Mouse (Mus musculus) layer of hippocampus, adult 9-10 months (tissue): ENCODE measurements around the gene Pou3f3.

ENCODE experiments used
- DNase-seq: peaks from one replicate; pipeline ENCODE4 v3.0.0; 2022; ENCODE audit warnings: low spot score

The Pou3f3 gene

DNA sequence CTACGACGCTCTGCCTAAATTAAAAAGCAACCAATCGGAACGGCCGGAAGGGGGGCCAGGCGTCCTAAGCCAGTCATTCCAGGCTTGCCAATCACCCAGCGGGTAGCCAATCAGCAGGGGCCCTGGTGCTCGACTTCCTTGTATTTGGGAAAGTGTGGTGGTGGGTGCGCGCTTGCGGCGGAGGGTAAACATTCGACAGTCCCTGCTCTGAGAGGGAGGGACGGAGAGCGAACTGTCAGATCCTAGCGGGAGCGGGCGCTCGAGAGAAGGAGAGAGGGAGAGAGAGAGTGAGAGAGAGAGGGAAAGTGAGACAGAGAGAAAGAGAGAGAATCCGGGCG, at the start of gene Pou3f3:
Gene Pou3f3 (plus strand): TSS at position 191 of the 338 bp plus-strand sequence.
- DNase-seq, result peak; percentile 83

DNA sequence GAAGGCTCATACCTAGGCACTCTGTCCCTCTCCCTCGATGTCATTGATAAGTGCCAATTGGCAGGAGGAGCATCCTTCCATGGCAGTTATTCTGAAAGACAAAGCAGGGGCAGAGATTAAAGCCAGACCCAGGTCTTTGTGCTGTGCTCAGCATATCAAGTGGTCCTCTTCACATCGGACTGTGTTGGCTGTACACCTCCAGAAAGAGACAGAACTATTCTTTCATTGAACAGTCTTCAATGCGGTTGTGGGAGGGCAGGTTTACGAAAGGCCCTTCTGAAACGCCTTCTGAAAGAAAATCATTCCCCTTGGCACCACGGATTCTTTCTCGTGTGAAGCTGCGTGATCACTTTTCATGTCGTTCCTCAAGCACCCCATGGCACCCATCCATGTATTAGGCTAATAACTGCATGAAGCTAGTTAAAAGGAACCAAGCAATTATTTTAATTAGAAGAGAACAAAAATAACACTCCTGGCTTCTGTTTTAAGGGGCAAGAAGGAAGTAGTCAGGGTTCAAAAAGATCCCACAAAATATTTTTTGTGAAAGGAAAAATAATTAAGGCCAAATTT, 47.1 kb upstream of the Pou3f3 start:
- DNase-seq, result no peak

DNA sequence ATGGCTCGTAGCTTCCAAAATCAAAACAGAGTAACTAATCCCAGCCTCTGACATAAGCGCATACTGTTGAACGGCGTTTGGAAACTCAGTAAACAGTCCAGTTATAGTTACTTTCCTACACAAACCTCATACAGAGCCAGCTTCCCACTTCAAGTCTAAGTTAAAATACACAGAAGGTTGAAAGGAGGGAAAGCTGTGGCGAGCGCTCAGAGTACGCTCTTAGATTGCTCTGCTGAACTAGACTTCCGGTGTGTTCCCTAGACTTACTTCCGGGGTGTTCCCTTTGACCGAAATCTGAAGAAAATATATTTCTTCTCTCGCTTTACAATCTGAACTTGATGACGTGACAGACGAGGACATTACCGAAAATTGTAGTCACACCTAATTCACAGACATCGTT, 44.1 kb upstream of the Pou3f3 start:
- no peak for DNase-seq

DNA sequence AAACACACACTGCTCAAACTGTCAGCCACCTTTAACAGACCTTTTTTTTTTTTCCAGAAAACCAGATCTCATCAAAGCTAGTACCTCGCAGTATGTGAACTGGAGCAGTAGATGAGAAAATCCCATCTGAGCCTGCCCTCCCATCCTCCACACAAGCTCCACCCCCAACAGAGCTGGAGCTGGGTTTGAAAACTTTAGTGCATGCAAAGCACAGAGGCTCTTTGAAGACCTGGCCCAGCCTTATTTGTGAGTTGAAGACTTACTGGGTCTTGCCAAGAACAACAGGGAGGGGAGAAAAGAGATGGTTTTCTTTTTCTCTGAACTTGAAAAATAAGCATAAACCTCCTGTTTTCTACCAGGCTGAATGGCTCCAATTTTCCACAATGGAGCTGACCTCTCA, 28.0 kb upstream of the Pou3f3 start:
- no peak for DNase-seq

DNA sequence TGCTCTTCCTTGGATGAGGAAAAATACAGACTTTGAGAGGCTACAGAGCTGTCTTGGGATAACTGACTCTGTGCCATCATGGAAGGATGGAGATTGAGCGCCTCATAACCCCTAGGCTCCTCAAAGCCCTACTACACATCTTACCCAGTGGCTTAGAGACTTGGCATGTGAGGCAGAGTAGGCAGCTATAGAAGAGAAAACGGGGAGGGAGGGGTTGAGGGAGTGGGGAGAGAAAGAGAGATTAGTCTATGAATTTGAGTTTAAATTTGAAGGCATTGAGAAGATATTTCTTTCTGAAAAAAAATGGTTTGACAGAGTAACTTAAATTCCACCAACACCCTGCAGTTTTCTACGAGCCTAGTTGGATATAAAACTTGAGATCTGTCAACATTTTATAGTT, 14.9 kb upstream of the Pou3f3 start:
- DNase-seq, result no peak

DNA sequence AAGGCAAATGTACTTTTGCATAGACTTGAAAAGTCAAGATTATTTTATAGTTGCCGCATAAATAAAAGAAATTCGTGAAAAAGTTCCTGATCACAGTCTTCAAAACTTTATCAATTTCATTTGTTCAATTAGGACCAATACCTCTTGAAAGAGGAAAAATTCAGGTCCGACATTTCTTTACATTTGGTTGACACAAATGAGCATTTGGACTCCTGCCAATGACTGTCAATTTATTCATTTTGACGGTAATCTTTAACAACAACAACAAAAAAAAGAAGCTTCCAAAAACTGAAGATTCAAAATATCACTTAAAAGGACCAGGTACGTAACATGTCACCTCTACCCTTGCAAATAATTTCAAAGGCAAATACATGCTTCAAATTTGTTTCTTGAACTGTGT, 13.8 kb upstream of the Pou3f3 start:
- DNase-seq, result no peak

DNA sequence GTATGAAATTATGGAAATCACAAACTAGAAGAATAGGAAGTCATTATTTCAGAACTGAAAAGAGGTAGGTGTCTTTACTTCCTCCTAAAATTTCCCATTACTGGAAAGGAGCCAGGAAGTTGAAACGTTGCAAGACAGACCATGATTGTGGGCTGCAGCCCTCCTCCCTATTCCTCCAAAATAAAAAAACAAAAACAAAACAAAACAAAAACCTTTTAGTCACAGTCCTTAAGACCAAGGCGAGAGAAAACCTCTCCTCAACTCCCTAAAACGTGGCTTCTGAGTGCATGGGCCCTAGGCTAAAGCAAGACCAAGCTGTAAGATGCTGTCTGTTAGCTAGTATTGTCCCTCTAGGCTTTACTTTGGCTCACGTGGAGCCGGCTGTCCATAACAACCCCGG, 11.7 kb upstream of the Pou3f3 start:
- DNase-seq, result no peak

DNA sequence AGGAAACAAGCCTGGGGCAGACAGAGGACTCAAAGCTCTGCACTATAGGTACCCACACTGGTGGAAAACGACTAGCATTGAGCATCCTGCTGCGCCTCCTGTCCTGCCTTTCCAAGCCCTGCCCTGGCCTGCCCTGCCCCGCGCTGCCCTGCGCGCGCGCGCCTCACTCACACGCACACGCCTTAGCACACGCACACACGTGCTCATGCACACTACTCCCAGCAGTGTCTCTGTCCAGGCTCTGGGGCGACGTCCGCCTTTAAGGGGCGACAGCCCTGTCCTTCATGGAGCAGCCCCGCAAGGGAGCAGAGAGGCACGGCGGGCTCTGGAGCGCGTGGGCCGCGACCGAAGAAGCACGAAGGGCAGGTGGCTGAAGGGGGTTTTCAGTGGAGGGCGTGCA, 11.2 kb upstream of the Pou3f3 start:
- no peak for DNase-seq

DNA sequence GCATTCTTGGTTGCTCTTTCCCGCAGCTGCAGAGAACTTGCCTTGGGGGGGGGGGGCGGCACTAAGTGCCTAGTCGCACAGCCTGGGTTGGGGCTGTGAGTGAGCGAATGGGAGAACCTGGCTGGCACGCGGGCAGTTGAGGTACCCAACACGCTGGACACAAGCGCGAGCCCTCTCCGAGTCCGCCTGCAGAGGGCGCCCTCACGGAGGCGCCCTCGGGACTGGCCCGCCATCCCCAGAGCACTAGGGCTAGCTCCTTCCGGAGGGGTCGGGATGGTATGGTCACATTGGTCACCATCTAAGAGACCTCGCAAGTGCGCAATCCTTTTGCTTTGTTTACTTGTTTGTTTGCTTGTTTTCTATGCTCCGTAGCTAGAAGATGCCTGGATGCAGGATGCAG, 10.8 kb upstream of the Pou3f3 start:
- DNase-seq, result no peak

DNA sequence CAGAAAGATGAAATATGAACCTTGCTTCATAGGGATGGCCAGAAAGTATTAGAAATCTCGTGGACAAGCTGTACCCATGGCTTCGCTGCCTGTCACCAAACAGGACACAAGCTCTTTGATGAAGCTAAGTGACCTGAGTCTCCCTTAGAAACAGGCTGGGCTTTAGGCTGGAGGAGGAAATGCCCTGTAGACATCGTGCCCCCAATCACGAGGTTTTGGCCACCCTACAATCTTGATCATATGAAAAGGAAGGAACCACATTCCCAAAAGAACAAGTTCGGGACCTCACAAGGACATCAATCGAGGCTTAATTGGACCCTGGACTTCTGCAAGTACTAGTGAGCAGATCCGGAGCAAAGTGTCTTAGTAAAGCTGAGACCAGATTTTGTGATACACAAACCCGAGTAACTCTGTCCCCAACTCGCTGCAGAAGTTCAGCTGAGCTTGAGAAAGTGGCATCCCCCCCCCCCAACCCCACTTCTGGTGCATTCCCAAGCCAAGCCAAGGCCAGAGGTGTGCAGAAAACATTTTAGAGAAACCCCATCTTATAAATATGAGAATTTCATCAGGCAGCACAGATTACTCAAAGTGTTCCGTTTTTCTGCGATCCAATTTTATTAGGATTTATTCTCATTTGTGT, 10.1 kb upstream of the Pou3f3 start:
- no peak for DNase-seq

DNA sequence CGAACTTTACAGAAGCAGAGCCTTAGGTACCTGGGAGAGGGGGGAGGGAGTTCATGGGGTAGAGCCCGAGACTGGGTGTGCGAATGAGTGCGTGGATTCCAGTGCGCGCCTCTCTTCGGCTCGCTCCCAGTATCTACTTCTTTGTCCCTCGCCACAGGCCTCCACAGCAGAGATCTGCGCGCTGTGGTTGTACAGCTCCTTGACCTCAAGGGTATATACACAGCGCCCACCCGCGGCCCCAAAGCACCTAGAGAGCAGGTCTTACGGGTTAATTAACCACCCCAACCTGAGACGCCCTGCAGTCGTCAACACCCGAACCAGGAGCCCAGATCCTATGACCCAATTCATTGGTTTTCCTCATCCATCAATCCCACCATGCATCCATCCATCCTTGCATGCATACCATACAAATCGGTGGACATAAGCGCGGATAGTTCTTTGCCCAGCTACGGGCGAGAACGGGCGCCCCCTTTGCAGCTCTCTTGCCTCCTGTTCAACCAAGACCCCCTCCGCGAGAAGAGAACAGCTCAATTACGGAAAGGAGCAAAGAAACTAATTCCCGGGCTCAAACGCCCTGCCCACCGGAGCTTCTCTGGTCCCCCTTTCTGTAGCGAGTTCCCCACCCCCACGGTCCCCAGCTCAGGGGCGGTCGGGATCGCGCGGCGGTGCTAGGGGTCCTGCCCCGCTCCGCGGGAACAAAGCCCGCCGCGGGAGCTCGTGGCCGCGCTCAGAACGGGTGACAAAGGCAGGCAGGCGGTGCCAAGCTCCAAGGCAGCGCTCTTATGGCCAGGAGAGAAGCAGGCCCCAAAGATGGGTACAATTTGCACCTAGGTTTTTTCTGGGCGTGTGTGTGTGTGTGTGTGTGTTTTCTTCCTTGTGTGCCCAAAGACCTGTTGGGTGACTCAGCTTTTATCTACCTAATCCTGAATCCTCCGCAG, 9.1 kb upstream of the Pou3f3 start:
- DNase-seq, result no peak

DNA sequence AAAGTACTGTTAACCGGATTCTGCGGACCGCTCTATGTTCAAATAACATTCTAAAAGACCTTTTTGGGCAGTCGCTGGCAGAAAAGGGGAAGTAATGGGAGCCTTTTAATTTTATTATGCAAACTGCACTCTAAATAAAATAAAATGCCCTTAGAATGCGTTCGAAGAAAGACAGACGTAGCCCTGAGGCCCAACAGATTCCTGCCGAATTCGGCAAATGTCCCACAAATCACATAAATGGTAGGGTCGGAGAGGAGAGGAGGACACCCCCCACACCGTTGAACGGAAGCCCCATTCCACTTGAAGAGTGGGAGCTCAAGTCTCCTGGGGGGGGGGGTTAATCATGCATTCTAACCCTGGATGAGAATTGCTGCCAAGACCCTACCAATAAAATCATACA, 8.3 kb upstream of the Pou3f3 start:
- DNase-seq, result no peak

DNA sequence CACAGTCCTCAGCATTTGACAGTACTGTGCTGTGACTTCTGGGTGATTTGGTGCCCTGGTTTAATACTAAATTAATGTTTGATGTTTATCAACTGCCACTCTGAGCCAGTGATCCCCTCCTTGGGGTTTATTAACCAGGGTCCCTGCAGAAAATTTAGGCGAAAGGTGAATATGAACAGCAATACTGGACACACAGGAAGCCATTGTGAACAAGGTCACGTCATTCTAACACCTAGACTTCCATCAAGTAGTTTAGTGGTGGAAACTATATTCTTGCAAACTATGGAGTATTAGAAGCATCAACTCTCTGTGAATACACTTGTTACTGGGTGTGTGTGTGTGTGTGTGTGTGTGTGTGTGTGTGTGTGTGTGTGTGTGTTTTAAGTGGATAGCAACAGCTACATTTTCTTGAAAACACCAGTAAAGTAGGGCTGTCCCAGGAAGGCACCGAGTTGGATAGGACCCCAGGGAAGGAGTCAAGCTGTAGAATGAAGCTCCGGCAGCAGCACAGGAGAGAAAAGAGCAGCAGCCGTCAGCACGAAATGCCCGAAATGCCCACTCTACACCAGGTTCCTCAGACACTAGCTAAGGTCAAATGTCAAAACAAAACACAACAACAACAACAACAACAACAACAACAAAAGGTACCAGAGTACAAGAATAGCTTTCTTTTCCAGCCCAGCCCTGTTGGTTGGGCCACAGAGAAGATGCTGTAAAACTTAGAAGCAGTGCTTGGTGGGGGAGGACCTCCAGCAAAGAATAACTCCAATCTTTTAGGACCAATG, 7.6 kb upstream of the Pou3f3 start:
- DNase-seq, result no peak

DNA sequence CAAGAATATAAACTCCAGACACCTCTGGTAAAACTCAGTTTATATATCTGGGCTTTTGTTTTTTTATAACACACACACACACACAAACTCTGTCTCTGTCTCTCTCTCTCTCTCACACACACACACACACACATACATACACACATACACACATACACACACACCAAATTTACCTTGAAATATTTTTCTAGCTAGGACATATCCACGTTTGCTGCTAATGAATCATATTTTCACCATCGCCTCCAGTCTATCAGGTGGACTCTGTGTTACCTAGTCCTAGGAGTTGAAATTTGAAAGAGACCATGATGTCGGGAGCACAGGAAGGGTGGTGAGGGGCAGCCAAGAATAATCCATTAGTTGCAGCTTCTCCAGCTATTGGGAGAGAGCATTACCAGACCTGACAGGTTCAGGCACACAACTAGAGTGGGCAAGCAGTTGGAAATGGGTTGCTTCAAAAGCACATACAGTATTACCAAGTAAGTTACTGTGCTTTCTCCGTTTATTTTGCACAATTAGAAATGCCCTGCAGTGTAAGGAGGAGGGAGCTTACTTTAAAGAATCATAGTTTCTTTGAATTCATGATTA, 6.9 kb upstream of the Pou3f3 start:
- no peak for DNase-seq

DNA sequence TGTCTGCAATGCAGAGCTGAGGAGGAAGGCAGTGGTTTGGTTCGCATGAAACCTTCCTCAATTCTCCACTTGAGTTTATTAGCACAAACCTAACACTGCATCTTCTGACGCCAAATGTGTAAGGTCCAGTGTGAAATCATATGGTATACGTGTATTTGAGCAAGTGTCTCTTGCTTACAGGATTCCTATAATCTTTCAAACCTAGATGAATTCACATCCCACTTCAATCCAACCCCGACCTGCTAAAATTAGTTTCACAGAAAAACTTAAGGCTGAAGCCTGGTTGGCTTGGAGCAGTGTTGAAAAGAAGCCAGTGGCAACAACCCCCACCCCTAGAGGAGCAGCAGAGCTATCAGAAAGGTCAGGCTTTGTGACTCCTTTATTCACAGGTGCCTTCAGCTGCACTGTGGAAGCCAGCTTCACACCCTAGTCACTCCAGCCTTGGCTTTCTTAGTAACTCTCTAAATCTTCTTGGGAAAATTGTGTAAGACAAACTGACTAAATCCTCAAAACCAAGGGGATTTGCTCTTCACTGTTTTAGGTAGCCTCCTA, 5.5 kb upstream of the Pou3f3 start:
- DNase-seq, result no peak

DNA sequence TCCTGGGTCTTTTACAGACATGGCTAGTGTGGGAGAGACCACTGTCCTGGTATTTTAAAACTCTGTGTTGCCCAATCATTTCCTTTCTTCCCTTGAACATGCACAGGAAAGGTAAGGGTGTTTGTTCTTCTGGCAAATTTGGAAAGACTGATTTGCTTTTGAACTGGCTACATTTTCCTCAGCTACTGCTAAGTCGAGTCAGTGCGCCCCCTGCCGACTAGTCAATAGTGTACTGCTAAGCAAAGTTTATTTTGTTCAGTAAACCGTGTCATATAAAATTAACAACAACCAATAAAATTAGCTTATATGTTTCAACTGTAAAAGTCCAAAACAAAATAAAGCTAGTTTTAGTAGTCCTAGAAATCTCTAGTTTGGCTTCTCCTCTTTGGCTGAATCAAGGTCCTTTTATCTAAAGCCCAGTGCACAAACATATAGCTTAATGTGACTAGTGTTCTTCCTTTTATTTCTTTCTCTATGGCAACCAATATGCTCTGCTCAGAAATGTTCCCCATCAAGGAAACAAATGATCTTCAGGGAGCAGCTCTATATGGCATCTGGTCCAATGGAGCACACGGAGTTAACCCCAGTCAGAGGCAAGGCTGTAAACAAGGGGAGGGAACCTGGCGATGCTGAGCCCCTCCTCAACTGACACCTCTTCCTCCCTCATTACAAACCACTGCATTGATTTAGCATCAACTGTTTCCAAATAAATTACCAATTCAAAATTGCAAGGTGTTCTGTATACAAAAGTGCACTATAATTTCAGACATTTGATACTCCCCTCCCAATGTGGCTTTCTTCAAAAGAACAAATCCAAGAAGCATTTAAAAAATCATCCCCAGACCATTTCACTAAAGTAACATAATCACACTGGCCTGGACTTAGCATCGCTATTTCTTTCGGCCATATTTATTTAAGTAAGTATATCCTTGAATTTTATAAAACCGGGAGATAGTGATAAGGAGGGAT, 4.1 kb upstream of the Pou3f3 start:
- no peak for DNase-seq

DNA sequence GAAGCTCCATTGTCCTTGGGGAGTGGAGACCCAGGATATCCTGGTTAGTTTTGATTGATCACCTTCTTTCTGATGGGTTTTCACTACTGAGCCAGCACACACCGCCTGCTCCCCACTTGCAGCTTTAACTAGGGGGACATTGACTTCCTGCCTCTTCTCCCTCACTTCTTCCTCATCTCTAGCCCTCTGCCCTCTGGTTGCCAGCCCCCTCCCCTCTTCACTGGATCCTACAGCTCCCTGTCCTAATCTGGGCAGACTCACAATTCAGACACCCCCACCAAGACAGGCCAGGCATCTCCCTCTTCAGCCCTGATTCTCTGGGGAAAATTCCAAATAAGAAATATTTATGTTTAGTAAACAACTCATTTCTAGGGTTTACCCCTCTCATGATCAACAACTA, 3.3 kb upstream of the Pou3f3 start:
- no peak for DNase-seq

DNA sequence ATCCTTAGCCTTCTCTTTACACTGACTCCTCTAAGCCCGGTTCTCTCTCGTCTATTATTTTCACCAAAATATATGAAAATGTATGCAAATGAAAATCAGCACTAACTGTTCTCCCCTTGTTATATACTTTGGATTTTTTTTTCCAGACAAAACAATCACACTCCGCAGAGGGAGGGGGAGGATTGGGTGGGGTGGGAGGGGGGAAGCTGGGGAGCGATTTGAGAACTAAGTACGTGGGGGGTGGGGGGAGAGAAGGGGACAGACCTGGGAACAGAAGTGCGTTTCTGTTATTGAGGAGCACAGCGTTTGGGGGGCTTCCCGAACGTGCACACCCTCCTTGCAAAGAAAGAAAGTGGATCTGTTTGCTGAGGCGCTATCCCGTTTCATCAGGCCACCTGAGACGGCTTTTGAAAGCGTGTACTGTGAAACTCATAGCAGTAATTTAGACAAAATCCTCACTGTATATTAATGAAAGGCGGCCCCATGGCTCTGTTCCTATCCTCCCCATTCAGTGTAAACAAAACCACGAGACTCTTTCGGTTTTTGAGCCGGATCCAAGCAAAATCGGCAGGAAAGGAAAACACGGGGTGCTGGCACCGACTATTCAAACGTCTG, 2.4 kb upstream of the Pou3f3 start:
- no peak for DNase-seq

DNA sequence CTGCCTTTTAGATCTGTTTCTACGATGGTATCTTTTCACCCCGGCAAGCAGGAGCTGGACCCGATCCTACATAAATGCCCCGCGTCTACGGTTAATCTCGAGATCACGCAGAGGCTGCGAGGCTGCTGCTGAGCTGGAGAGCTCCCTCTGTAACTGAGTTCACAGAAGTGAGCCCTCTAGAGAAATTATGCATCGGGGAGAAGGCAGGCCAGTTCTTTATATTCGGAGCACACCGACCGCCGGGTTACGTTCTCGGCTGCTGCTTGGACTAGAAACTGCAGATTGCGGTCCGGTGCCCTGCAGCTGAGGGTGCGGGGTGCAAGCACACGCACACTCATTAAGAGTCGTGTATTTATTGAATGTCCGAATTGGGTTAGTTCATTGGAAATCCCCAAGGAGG, 1.7 kb upstream of the Pou3f3 start:
- no peak for DNase-seq

DNA sequence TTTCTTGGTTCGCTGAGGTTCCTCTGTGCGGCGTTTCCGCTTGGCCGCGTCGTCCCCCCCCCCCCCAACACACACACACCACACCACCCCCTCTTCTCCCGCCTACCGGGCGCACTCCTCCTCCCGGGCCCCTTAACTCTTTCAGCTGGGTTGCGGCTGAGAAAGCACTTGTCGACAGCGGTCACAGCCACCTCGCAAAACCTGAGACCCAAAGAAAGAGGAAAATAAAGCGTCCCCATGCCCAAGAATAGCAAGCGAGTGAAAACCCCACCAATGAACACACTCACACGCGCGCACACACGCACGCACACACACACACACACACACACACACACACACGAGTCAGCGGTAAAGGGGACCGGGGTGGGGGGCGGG, 1.3 kb upstream of the Pou3f3 start:
- no peak for DNase-seq
